Mouse (Mus musculus) testis, adult 2 months (tissue): Measurements from ENCODE around the gene Kalrn.

Source experiments
- CTCF ChIP-seq: fragments of 200-500 bp; IDR thresholded peaks from 2 replicates; pipeline ENCODE4 v1.5.1; 2012; ENCODE audit warnings: low read depth, mild to moderate bottlenecking, inconsistent platforms, low read length, moderate library complexity; ENCODE audit not compliant: control insufficient read depth, insufficient read depth, insufficient replicate concordance
- POLR2A ChIP-seq: fragments of 200-500 bp; IDR thresholded peaks from 2 replicates; pipeline ENCODE4 v1.6.1; 2012; ENCODE audit warnings: low read depth, mild to moderate bottlenecking, inconsistent platforms, low read length, moderate library complexity; ENCODE audit not compliant: control insufficient read depth

DNA sequence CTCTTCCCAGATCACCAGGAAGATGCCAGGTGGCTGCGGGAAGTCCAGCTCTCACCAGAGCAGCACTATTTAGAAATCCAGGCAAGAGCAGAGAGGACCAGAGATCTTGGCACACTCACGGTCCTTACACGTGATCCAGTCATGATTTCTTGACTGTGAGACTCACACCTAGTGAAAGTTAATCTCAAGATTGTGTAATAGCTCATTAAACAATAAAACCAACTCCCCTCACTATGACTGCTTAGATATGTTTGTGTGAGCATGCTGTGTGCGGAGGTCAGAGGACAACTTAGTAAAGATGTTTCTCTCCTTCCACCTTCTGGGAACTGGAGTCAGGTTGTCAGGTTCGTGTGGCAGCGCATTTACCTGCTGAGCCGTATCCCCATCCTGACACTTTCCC is 453.5 kb downstream of the Kalrn start:
- TF ChIP-seq CTCF, result no peak
- no peak for TF ChIP-seq POLR2A
